Mouse (Mus musculus): ENCODE results near the gene Eif1ax. TPM values are rescaled to one million over a fixed set of nuclear protein-coding genes. Genes with fewer than 3 reads are reported as not detected.
"Not testable (repeated sequence)": the region's sequence is repeated elsewhere in the genome, so short reads cannot be mapped to it uniquely, and the experiment has no call there.

Gene Eif1ax
- polyA plus RNA-seq, 1 experiment from 2014 or later, result 104 TPM

- H3K9me3 ChIP-seq (replicated peaks); H3K36me3 ChIP-seq; H3K9ac ChIP-seq; H3K4me1 ChIP-seq (replicated peaks); H3K4me2 ChIP-seq; H3K4me3 ChIP-seq (replicated peaks); DNase-seq; H3K27me3 ChIP-seq; H3K27ac ChIP-seq; ATAC-seq (ENCODE audit: low read depth): not testable (repeated sequence)
- WGBS (ENCODE audit: insufficient replicate concordance), result 60% methylated on average over 3 of the region's 3 CpGs
Observed at GRCm38 (mm10) chrX:159430507-159430906, 58.5 kb downstream of the Eif1ax start.

Other genes with a start within 250 kb of the Eif1ax start
- gene Rps6ka3, start 161.9 kb upstream of the Eif1ax start, polyA plus RNA-seq (2015; fragmentation: Nextera tagmentation; extraction: Ambion mirVana), result 1.8 and 2.0 TPM in 2 replicates
- 0.08 and 0.10 TPM in 2 replicates for gene Map7d2, start 42.4 kb downstream of the Eif1ax start, polyA plus RNA-seq (2015; fragmentation: Nextera tagmentation; extraction: Ambion mirVana)
- 7.7 and 9.9 TPM in 2 replicates for gene Bclaf3, start 154.5 kb downstream of the Eif1ax start, polyA plus RNA-seq (2015; fragmentation: Nextera tagmentation; extraction: Ambion mirVana)

Data from liver, embryonic 13.5 days (tissue).